Mouse (Mus musculus): ENCODE measurements around the gene 1600002K03Rik.

DNA sequence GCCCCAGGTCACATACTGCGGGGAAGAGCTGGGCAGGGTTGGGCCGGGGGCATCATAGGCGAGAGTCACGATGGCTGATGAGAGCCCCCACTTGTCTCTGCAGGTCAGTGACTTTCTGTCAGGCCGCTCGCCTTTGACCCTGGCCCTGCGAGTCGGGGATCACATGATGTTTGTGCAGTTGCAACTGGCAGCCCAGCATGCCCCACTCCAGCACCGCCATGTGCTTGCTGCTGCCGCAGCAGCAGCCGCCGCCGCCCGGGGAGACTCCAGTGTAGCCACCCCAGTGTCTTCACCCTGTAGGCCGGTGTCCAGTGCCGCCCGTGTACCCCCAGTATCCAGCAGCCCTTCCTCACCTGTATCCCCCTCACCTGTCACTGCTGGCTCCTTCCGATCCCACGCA is 19.0 kb upstream of the 1600002K03Rik start:
- TF ChIP-seq CTCF (conservative IDR thresholded peaks at IDR 0.05; ENCODE audit: low read length) (no peak), NANOG (IDR thresholded peaks at IDR 0.05; ENCODE audit: borderline replicate concordance, low read length) (no peak), POU5F1 (IDR thresholded peaks at IDR 0.05; ENCODE audit: borderline replicate concordance, low read length) (no peak)
